Mouse (Mus musculus) stomach, postnatal 0 days (tissue): ENCODE measurements at regions not wholly inside any gene's neighbourhood (a gene's known extent, or its start where the extent isn't known, plus 50 kb on each side); places are given as distances from the start of the nearest gene placed in this dataset.

Experiments used
- CTCF ChIP-seq: IDR thresholded peaks from 2 replicates; pipeline ENCODE4 v1.5.1; 2016; ENCODE audit warnings: antibody characterized with exemption, low read depth, mild to moderate bottlenecking, moderate library complexity
- EP300 ChIP-seq: optimal IDR thresholded peaks from 2 replicates; pipeline ENCODE3; 2016; ENCODE audit warnings: antibody characterized with exemption

GRCm38 (mm10) chr1:39106372-39106643, 87.2 kb upstream of the Npas2 start:
- TF ChIP-seq EP300 (no peak), CTCF (no peak)
